Mouse (Mus musculus) urinary bladder, postnatal 25 days (tissue): ENCODE results near the gene Kif26b.

Experiments used
- DNase-seq: peaks from one replicate; pipeline ENCODE4 v3.0.0; 2022; ENCODE audit warnings: low spot score

The Kif26b gene

DNA sequence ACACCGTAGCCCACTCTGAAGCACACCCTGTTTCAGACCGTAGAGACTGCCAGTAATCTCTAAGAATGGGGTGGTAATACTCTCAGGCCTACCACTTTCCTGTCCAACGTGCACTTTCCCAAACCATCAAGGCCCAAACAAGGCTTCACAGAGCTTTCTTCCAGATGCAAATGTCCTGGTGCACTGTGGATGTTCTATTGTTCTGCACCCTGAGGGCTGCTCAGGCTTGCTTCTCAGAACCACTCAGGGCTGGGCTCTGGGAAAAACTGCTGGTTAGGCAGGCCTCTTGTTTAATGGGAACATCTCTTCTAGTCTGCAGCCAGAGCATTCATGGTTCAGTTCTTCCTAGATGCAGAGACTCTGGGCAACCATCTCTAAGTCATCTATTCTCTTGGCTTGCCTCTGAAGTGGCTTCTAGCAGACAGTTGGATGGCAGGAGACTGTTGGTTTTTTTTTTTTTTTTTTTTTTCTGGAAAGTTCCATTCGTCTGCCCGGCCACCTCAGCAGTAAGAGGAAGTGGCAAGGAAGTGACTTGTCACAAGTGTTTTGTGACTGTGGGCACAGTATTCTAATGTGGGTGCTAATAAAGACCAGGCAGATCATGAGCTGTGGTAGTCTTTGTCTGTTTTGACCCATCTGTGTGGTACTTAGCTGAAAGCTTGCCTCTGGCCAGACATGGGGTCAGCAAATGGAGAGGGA, 135.5 kb downstream of the Kif26b start:
- DNase-seq: no peak

DNA sequence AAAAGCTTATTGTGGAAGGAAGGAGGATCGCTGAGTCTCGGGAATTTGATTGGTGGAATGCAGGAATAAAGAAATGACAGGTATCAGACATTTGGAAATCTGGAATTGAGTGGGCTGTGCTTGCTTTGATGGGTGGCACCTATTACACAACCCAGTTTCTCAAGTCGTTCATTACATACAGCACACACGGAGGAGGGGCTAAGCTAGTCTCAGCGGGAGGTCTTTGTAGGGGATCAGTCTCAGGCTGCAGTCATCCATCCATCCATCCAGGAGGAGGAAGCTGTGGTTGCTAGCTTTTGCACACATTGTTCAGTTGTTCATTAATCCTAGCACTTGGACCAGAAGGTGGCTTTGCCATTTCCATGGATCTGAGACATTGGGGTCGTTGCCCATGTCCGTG, 137.6 kb downstream of the Kif26b start:
- no peak for DNase-seq

DNA sequence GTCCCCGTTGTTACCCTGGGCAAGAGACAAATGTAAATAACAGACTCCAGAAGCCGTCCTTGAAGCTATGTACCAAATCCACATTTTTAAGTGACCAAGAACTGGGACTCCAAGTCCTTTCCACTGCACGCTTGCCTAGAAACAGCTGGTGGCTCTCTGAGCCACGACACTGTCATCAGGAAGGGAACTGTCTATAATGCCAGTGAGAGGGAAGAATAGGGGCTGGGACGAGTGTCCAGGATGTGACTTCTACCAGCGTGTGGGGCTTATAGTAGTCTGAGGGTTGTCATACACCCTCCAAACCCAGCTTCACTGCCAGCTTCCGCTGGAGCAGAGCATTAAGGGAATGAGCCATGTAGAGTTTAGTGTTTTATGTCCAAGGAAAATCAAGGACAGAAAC, 138.9 kb downstream of the Kif26b start:
- no peak for DNase-seq

DNA sequence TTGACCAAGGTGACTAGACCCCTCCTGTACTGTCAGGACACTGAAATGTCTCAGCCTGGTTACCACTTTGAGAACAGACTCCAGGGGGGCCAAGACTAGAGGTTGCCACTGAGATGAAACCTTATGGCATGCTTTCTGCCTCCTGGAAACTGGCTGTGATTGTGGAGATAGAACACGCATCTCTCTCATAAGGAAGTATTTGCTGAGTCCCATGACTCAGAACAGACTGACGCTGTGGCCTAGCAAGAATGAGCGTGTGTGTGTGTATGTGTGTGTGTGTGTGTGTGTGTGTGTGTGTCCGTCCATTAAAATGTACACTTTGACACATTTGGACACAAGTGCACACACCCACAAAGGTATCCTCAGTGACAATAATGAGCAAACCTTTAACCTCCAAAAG, 140.0 kb downstream of the Kif26b start:
- DNase-seq: peak; percentile 16

DNA sequence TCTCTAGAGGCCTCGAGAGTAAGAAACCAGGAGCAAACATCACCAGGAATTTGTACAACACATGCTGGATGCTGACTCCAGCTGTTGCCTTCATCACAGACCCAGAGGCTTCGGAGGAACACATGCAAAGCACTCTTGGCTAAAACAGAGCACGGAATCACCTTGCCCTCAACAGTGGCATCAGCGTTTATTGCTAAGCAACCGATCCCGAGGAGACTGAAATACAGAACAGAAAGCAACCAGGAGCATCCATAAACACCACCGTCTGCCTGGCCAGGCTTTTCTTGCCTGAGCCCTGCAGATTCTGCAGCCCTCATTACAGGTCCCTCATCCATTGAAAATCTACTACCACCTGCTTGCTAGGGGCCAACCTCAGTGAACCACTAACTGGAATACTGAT, 144.1 kb downstream of the Kif26b start:
- DNase-seq: no peak

DNA sequence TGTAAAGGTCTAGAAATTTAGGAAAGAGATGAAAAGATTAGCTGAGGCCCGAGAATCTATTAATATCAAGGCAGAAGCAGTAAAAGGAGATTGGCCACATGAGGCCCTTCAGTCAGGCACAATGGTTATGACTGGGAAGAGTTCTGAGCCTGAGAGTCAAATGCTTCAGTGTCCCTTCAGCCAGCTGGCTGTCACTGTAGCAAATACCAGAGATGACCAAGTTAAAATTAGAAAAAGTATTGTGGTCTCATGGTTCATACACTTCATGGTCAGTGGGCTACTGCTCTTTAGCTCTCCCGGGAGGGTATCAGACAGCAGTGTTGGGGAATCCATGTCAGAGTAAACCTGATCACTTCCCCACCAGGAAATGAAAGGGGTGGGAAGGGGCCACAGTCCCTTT, 144.6 kb downstream of the Kif26b start:
- DNase-seq: no peak

DNA sequence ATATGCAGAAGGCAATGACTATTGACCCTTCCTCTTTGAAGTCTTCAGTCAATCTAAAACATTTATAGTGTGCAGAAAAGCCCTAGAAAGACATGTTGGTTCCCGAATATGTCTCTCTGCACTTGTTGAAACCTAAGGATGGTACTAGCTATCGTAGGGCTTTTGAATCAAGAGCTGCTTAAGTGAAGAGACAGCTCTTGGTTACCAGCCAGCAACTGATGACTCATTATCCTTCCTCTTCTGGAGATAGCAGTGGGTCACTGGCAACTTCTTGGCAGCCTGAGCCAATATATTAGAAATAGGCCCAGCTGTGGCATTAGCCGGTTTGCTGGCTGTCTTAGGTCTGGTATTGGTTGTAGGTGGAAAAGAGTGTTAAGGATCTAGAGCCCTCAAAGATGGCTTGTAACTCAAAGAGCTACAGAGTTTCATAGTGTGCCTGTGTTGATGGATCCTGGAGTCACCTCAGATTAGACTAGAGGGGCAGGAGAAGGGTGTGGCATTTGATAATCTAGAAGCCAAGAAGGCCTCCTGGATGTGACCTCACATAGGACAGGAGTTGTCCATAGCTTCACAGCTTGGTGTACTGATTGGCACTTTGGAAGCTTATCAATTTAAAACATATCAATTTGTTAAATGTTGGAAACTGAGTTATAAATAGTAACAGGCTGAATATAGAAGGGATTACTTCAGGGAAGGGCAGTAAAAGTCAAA, 146.8 kb downstream of the Kif26b start:
- DNase-seq: no peak

DNA sequence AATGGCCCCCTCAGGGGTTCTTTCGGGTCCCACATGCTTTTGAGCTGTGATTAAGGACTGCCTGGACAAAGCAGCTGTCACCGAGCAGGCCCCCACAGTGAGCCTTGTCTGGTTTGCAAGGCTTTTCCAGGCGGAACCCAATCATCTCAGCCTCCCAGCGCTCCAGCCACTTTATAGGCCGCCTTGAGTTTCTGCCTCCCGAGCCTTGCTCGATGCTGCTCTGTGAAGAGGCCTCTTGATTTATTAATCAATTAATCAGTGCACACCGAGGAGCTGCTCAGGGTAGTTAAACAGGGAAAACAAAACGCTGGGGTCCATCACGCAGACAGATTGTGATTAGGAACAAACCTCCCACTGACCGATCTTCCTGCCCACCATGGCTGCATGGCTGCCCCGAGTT, 148.2 kb downstream of the Kif26b start:
- DNase-seq: no peak

DNA sequence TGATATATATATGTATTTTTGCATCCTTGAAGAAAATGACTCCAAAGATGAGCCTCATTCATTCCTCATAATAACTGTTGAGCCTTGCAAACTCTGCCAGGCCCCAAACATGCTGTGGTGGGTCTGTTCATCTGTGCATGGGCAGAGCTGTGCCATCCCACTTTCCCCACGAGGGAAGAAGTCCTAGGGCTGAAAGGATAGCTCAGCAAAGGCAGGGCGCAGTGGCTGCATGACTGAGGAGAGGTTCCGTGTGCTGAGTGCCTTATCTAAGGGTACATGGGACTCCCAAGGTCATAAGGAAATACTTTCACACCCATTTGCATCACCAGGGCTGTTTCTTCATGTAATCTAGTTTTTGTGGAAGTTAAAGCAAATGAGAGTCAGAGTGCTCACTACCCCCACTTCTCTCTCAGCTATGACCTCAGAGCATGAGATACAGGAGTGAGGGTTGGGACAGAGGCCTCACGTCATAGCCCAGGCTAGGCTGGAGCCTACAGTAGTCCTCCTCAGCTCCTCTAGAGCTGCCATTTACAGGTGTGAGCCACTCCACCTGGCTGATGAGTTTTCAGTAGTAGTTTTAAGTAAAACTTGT, 148.8 kb downstream of the Kif26b start:
- DNase-seq: no peak

DNA sequence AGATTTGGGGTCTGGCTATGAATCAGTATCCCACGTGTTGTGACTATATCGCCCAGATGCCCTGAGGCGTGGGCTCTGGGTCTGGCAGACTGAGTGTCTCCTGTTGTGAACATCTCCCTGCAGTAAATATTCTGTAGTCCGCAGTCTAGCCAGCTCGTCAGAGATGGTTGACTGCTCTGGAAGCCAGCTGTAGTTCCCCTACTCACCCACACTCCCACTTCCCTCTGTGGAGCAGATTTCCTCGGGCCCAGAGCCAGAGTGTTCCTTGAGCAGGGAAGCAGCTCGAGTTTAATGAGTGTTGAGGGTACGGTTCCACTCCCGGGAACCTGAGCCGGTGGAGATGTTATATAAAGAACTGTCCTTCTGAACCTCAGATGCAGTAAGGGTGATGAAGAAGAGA, 154.7 kb downstream of the Kif26b start:
- no peak for DNase-seq

DNA sequence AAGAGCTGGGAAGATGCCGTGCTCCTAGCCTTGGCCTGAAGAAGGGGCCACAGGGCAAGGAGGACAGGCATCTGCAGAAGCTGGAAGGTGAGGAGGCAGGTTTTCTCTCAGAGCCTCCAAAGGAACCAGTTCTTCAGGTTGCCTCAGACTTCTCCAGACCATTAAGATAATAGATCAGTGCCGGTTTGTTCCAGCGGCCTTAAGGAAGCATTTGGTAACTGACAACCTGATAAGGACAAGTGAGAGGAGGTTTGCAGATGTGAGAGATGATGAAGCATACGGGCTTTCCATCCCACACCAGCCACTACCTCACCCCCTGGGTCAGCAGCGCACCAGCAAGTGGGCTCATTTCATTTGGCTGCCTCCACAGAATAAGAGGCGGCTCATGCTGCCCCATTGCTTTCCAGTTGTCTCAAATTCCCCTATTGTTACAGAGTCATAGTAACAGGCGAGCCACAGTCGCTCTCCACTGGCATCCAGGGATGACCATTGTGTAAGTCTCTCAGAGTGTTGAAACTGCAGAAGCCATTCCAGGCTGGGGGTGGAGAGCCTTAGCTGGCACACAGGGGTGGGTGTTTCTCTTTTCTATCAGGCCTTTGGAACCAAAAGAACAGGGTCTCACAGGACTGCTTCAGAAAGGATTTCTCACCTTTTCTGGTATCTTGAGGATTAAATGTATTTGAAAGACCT, 156.2 kb downstream of the Kif26b start:
- no peak for DNase-seq

DNA sequence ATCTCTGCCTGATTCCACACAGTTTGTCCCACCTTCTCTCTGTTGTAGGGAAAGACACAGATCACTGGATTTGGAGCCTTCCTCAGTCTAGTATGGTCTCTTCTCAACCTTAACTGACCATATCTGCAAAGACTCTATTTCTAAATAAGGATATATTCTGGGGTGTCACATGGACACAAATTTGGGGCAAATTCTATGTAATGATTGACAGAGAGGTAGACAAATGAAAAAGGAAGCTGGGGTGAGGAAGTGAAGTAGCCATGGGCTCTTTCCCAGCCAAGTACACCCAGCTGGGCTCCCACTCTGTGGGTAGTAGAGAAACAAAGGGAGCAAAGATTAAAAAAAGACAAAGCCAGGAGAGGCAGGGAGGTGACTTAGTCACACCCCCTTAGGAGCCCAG, 158.0 kb downstream of the Kif26b start:
- no peak for DNase-seq

DNA sequence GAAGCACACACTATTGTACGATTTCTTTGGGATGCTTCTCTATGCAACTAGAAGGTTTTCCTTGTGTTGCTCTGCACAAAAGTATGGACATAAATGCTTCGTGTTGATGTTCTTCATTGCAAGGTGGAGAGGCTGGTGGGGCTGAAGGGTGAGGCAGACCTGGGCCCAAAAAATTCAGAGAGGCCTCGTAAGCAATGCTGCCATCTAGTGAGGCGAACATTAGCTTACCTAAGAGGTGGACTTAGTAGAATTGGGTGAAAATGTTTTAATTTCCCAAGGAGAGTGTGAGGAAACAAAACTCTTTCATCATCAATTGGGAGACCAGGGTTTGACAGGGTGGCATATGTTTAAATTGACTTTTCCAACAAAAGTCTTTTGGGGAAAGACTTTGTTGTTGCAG, 160.6 kb downstream of the Kif26b start:
- DNase-seq: no peak

DNA sequence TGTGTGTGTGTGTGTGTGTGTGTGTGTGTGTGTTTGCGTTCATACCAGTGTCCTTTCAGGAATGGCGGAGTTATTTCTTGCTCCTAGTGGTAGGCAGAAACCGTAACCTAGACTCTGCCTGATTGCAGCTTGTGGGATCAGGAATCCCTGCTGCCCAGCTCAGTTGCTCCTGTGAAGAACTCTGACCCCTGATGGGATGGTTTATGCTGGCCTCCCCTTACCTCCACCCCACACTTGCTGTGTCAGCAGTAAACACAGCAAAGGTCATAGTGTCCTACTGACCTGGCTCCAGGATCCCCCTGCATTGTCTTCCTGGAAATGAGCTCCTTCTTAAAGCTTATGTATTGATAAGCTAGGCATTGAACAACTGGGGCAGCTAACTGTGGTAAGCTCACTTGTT, 162.8 kb downstream of the Kif26b start:
- no peak for DNase-seq

DNA sequence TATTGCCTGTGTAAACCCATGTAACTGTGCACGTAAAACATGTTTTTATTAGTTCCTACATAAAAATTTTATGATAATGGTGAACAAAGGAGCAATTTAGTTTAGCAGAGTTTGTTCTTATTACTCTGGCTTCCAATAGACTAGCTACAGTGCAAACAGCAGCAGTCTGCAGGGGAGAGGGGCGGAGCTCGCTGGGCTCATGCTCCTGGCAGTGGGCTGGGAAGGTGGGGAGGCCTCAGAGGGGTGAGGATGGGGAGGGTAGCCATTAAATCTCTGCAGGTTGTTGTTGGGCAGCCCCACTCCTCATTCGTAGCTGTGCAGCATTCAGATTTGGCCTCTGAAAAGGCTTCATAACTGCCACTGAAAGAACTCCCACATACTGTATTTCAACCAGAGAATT, 171.2 kb downstream of the Kif26b start:
- DNase-seq: no peak

DNA sequence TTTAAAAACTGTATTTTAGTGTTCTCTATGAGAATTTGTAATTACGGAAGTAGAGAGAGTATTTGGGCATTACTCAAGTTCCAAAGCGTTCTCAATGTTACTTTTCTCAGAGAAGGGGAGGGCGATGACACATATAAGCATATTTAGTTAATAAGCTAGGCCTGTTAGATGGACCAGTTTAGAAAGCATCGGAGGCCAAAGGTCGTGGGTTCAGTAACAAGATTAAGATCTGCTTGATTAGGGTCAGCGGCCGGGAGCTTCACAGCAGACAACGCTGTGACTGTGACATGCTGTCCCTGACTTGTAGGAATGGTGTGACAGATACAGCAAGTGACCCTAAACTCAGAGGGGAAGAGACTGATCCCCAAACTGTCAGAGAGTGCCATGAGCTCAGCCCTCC, 174.6 kb downstream of the Kif26b start:
- no peak for DNase-seq

DNA sequence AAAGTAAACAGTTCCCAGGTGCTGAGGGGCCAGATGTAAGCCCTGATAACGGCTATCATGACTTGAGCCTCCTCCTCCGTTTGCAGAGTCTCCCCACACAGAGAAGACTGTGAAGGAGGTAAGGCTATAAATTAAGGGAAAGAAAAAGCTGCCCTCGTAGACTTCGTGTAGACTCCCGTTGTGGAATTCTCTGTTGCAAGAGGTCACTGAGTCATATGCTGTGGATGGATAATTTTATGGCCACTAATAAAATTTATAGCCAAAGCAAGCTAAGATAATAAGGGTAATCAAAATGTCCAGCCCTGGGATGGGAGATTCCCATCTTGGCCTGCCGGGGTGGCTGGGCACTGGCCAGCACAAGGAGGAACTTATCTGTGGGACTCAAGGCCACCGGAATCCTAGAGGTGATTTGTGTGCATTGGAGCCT, 179.0 kb downstream of the Kif26b start:
- DNase-seq: peak; percentile 33

DNA sequence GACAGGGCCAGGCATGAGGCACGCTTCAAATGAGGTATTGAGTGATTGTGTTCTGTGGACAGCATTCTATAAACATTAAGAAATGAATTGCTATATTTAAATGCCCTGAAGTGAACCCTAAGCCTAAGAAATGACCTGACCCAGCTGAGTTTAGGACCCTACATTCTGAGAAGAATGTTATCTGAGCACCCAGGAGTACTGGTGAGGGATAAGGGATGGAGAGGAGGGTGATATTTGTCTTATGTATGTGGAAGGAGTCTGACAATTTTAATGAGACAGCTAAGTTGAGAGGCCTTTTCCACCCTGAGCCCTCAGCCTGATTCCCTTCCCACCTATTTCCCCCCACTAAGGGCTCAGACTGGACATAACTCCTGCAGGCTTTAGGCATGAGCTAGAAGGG, 179.4 kb downstream of the Kif26b start:
- no peak for DNase-seq

DNA sequence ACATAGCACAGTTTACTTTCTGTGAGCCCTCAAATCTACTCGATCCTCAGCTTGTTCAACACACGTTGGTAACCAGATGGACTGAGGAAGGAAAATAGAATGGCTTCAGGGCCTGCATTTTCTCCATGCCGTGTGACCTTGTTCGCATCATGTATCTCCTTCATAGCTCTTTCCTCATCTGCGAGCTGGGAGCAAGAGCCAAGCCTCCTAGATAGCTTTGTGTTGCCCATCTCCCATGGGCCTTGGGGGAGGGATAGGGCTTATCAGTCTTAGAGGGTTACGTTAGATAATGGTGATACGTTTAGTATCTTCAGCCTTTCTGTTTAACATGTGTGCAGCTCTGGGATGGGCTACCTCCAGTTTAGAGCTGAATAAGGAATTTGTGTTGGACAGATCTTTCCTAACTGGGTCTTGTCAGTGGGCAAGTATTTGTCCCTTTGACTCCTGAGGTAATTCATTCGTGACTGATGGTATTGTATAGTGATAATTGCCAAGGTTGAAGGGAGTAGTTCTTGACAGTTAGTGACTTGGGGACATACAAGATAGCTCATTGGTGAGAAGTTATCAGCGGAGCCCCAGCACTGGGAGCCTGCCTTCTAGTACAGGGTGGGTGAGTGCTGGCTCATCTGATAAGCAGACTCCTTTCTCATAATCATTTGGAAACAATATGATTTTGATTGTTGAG, 183.4 kb downstream of the Kif26b start:
- no peak for DNase-seq

DNA sequence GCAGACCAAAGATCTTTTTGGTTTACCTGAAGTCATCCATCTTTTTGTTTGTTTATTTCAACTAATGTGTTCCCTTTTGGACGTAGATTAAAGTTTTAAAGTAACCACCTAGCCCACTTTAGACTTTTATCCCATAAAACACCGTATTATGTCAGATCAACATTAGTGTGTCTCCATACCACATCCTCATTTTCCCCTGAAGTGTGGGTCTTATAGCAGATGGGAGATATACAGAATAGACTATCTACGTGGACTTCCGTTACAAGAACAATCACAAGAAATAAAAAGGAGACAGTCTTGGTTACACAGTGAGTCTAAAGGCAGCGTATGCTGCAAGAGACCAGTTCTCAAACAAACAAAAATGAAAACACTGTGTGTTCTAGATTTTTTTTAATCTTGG, 185.3 kb downstream of the Kif26b start:
- no peak for DNase-seq

DNA sequence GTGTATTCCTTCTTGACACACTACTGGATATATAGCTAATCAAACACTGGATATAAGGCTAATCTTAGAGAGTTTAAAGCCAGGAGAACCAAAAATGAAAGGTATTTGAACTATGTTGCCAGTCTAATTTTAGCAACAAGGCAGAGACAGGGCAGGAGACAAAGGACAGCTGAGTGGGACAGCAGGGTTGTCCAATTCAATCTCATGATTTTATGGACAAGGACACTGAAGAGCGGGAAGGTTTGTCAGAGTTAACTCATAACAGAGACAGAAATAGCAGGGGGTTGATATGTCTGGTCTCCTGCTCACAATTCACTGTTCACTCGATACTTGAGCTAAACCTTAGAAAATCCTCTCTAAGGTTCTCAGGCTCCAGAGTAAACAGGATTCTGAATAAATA, 187.5 kb downstream of the Kif26b start:
- no peak for DNase-seq

DNA sequence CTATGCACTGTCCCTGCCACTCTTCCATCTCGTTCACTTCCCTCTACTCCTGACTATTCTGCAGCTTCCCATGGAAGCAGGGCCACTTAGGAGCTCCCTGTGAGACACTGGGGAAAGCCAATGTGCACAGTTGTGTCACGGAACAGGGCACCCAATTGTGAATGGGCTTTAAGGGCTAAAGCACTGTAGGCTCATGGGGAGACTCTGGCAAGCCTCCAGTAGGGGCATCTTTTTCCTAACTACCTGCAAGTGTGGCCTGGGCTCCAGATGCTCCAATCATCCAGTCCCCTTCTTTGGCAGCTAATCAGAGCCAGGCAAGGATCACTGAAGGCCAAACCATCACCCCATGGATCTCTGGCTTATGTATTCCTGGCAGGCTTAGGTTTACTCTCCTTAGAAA, 191.9 kb downstream of the Kif26b start:
- DNase-seq: no peak
